Comparison of ENCODE assay signal across 8 mouse cellular contexts in the genomic region with DNA sequence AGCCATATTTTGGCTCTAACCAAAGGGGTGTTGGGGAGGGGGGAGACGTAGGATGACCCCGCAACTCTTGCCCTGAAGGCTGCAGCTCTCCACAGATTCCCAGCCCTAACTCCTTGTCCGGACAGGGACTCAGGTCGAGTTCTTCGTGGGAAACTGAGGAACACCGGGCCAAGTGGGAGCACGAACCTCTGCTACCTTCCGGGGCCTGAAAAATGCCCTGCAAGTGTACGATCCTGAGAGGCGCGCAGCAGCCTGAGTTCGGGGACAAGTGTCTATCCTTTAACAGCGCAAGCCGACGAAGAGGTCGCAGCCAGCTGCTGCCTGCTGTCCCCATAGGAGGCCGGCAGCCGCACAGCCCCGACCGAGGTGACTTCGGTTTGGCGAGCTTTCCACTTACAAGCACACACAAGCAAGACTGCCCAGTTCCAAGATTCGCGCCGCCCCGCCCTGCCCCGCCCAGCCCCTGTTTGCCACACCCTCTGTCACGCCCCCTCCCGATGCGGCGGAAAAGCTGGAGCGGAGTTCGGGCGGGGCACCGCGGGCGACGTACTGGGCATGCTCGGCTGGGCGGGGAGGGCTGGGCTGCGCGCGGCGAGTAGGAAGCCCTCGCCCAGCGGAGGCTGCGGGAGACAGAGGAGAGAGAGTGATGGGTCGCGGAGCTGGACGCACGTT. TPM values are rescaled to one million over a fixed set of nuclear protein-coding genes. Genes with fewer than 3 reads are reported as not detected.
DNase-seq lines count a peak whose midpoint lies in the region; ATAC-seq lines count a peak whose summit lies in the region.

No protein-coding gene starts in this region.

- ATAC-seq in CD4-positive, CD25-positive, alpha-beta regulatory T cell, adult 4 months = peak; percentile 51
- ATAC-seq in heart, embryonic 15.5 days (replicated peaks; ENCODE audit: insufficient number of reproducible peaks, insufficient read depth, low FRiP score, low read depth) = peak; percentile 92
- peak; percentile 90 for ATAC-seq in liver, embryonic 12.5 days

- peaks cover 33% of the 10 kb centered on the region for H3K4me1 ChIP-seq in forebrain, embryonic 10.5 days
- H3K4me1 ChIP-seq in heart, embryonic 15.5 days (replicated peaks) = peaks cover 13% of the 10 kb centered on the region
- peaks cover 60% of the 10 kb centered on the region for H3K4me1 ChIP-seq in liver, embryonic 12.5 days

- peak overlapping the region; percentile 85 for H3K4me2 ChIP-seq in heart, embryonic 15.5 days
- H3K4me2 ChIP-seq in liver, embryonic 12.5 days = peak overlapping the region; percentile 98

- H3K9me3 ChIP-seq in forebrain, embryonic 10.5 days = no peaks in the 10 kb centered on the region
- H3K9me3 ChIP-seq in heart, embryonic 15.5 days (replicated peaks) = no peaks in the 10 kb centered on the region
- no peaks in the 10 kb centered on the region for H3K9me3 ChIP-seq in liver, embryonic 12.5 days (replicated peaks)

- DNase-seq in c-Kit-positive CD71-negative TER-119-negative erythroid progenitor cells, embryonic 14.5 days (ENCODE audit: low read depth) = peak; percentile 84
- peak; percentile 96 for DNase-seq in forebrain, embryonic 10.5 days (ENCODE audit: extremely low spot score, low spot score)
- DNase-seq in kidney, postnatal 14 days = peak; percentile 96
- DNase-seq in naive thymus-derived CD4-positive, alpha-beta T cell, adult 2 months (ENCODE audit: low read depth) = peak; percentile 97
- peak; percentile 95 for DNase-seq in splenic B cell, adult 2 months (ENCODE audit: low read depth, low spot score)

- H3K4me3 ChIP-seq in forebrain, embryonic 10.5 days = peak overlapping the region; percentile 86
- peak overlapping the region; percentile 91 for H3K4me3 ChIP-seq in heart, embryonic 15.5 days
- H3K4me3 ChIP-seq in liver, embryonic 12.5 days = peak overlapping the region; percentile 83

- WGBS in forebrain, embryonic 10.5 days = under 1% methylated on average over 50 of the region's 51 CpGs
- under 1% methylated on average over 51 of the region's 51 CpGs for WGBS in heart, embryonic 15.5 days
- WGBS in liver, embryonic 12.5 days (ENCODE audit: insufficient replicate concordance) = under 1% methylated on average over 49 of the region's 51 CpGs

- peaks cover 10% of the 10 kb centered on the region; the same call in 1 of the 2 replicates for H3K36me3 ChIP-seq in forebrain, embryonic 10.5 days (replicated peaks)
- no peaks in the 10 kb centered on the region for H3K36me3 ChIP-seq in heart, embryonic 15.5 days
- peaks cover 3% of the 10 kb centered on the region; the same call in 1 of the 2 replicates for H3K36me3 ChIP-seq in liver, embryonic 12.5 days
- no peaks in the 10 kb centered on the region for H3K36me3 ChIP-seq in splenic B cell, adult 2 months (ENCODE audit: control insufficient read depth, insufficient read depth, low read length, poor library complexity, severe bottlenecking)

- H3K27ac ChIP-seq in forebrain, embryonic 10.5 days = peak overlapping the region; percentile 93
- peak overlapping the region; percentile 96 for H3K27ac ChIP-seq in heart, embryonic 15.5 days
- H3K27ac ChIP-seq in liver, embryonic 12.5 days = peak overlapping the region; percentile 87

- peak overlapping the region; percentile 83 for H3K9ac ChIP-seq in heart, embryonic 15.5 days
- H3K9ac ChIP-seq in liver, embryonic 12.5 days = peak overlapping the region; percentile 82

- H3K27me3 ChIP-seq in forebrain, embryonic 10.5 days (ENCODE audit: poor library complexity, severe bottlenecking) = no peaks in the 10 kb centered on the region
- no peaks in the 10 kb centered on the region for H3K27me3 ChIP-seq in heart, embryonic 15.5 days
- H3K27me3 ChIP-seq in liver, embryonic 12.5 days (replicated peaks) = no peaks in the 10 kb centered on the region
- no peaks in the 10 kb centered on the region for H3K27me3 ChIP-seq in splenic B cell, adult 2 months (ENCODE audit: control insufficient read depth, insufficient read depth, low read length, poor library complexity, severe bottlenecking)

RNA-seq across cellular contexts. Expression of gene B430305J03Rik, which starts 1.6 kb away (rescaled TPM):
- polyA plus RNA-seq in CD4-positive, CD25-positive, alpha-beta regulatory T cell, adult 4 months (2017; shearing (Covaris generic)) = not detected
- polyA plus RNA-seq in forebrain, embryonic 10.5 days (2016; fragmentation: Nextera tagmentation; extraction: Ambion mirVana) = not detected in 2 replicates
- polyA plus RNA-seq in heart, embryonic 15.5 days (2015; fragmentation: Nextera tagmentation; extraction: Ambion mirVana) = not detected in 2 replicates
- not detected in 2 replicates for polyA plus RNA-seq in liver, embryonic 12.5 days (2016; fragmentation: Nextera tagmentation; extraction: Ambion mirVana)

RNA-seq across cellular contexts. Expression of gene Rap2b, which starts 2.7 kb away (rescaled TPM):
- 10 to 100 TPM; 13.5 to 17.8 TPM for polyA plus RNA-seq in CD4-positive, CD25-positive, alpha-beta regulatory T cell, adult 4 months (2017; shearing (Covaris generic))
- 10.2 and 11.4 TPM in 2 replicates for polyA plus RNA-seq in forebrain, embryonic 10.5 days (2016; fragmentation: Nextera tagmentation; extraction: Ambion mirVana)
- polyA plus RNA-seq in heart, embryonic 15.5 days (2015; fragmentation: Nextera tagmentation; extraction: Ambion mirVana) = 6.2 TPM in 2 replicates
- 5.6 and 5.8 TPM in 2 replicates for polyA plus RNA-seq in liver, embryonic 12.5 days (2016; fragmentation: Nextera tagmentation; extraction: Ambion mirVana)

Comparison
In these comparisons a context has a peak if more than half of its experiments do, and no peak if none do; other contexts are left out.
1. Peak in every context shown above with its lines: DNase-seq, ATAC-seq, H3K4me3 ChIP-seq and H3K27ac ChIP-seq.